Mouse (Mus musculus): ENCODE measurements around the gene Uvrag. TPM values are rescaled to one million over a fixed set of nuclear protein-coding genes. Genes with fewer than 3 reads are reported as not detected.

Uvrag gene
- total and polyA plus RNA-seq, 3 experiments: 15.0 to 19.5 TPM; not detected in 1

DNA sequence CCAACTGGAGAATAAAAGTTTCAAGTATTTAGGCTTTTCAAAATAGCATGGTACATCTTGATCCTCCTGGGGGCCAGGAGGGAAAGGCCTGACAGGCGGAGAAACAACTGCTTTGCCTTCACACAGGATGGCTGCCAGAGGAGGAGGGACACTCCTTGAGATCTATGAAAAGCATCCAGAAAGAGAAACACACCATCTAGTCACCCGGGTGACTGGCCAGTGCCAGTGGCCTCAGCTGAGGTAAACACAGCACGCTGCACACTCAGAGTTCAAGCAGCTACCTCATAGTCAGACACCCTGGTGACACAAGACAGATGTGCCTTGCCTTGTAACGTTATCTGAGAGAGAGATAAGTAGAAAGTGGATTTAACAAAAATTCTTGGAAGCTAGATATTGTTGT, 120.6 kb downstream of the Uvrag start:
- Histone ChIP-seq H3K4me1 (ENCODE audit: control insufficient read depth in 1 of 2, insufficient read depth in 2 of 2, low read length in 2 of 2) (no peaks in the 10 kb centered on the region), H3K27me3 (ENCODE audit: control insufficient read depth in 1 of 2, insufficient read depth in 2 of 2, low read length in 2 of 2) (no peaks in the 10 kb centered on the region), H3K27ac (ENCODE audit: control insufficient read depth, low read depth, low read length) (no peak overlapping the region), H3K79me2 (ENCODE audit: control insufficient read depth, insufficient read depth, low read length, poor library complexity) (no peaks in the 10 kb centered on the region; the same call in 1 of the 2 replicates), H3K36me3 (ENCODE audit: control insufficient read depth in 1 of 2, insufficient read depth in 2 of 2, low read length in 2 of 2) (no peaks in the 10 kb centered on the region; a peak in 1 of 4 replicates), H3K4me3 (ENCODE audit: control insufficient read depth in 1 of 2, insufficient read depth in 1 of 2, low read depth in 2 of 2, low read length in 2 of 2) (no peak overlapping the region), H3K9me3 (replicated peaks; ENCODE audit: insufficient read depth, low read length) (no peaks in the 10 kb centered on the region), H3K9ac (ENCODE audit: control insufficient read depth, low read depth, low read length, poor library complexity, severe bottlenecking) (no peak overlapping the region)
- TF ChIP-seq ZKSCAN1 (IDR thresholded peaks at IDR 0.05; ENCODE audit: low read depth, low read length) (no peak), TAL1 (IDR thresholded peaks at IDR 0.05; ENCODE audit: low read length) (no peak), RCOR1 (IDR thresholded peaks at IDR 0.05; ENCODE audit: low read depth, low read length) (no peak), ELF1 (IDR thresholded peaks at IDR 0.05; ENCODE audit: low read depth, low read length) (no peak), USF2 (IDR thresholded peaks at IDR 0.05; ENCODE audit: borderline replicate concordance in 1 of 2, insufficient read depth in 1 of 2, low read depth in 1 of 2, low read length in 2 of 2) (no peak)
- no peak for DNase-seq (ENCODE audit: low read depth, low spot score)

- no peak overlapping the region for H3K9ac ChIP-seq (ENCODE audit: control insufficient read depth, low read depth, low read length, poor library complexity, severe bottlenecking)
Observed at GRCm38 (mm10) chr7:99017224-99017844, 123.6 kb downstream of the Uvrag start.

GRCm38 (mm10) chr7:99015914-99016313, 125.0 kb downstream of the Uvrag start:
- H3K9ac ChIP-seq (ENCODE audit: control insufficient read depth, low read depth, low read length, poor library complexity, severe bottlenecking): no peak overlapping the region
- H3K36me3 ChIP-seq (ENCODE audit: control insufficient read depth in 1 of 2, insufficient read depth in 2 of 2, low read length in 2 of 2): no peaks in the 10 kb centered on the region; a peak in 1 of 4 replicates
- H3K9me3 ChIP-seq (replicated peaks; ENCODE audit: insufficient read depth, low read length): no peaks in the 10 kb centered on the region
- no peaks in the 10 kb centered on the region for H3K4me1 ChIP-seq (ENCODE audit: control insufficient read depth in 1 of 2, insufficient read depth in 2 of 2, low read length in 2 of 2)
- DNase-seq (ENCODE audit: low read depth, low spot score): no peak
- H3K4me3 ChIP-seq (ENCODE audit: control insufficient read depth in 1 of 2, insufficient read depth in 1 of 2, low read depth in 2 of 2, low read length in 2 of 2): no peak overlapping the region
- no peaks in the 10 kb centered on the region for H3K27me3 ChIP-seq (ENCODE audit: control insufficient read depth in 1 of 2, insufficient read depth in 2 of 2, low read length in 2 of 2)
- no peak overlapping the region for H3K27ac ChIP-seq (ENCODE audit: control insufficient read depth, low read depth, low read length)
- H3K79me2 ChIP-seq (ENCODE audit: control insufficient read depth, insufficient read depth, low read length, poor library complexity): no peaks in the 10 kb centered on the region
- TF ChIP-seq MAZ (IDR thresholded peaks at IDR 0.05; ENCODE audit: low read depth, low read length): no peak
- TF ChIP-seq BHLHE40 (IDR thresholded peaks at IDR 0.05; ENCODE audit: borderline replicate concordance, low read depth, low read length): no peak
- TF ChIP-seq TBP (IDR thresholded peaks at IDR 0.05; ENCODE audit: low read depth, low read length): no peak
- TF ChIP-seq ZNF384 (IDR thresholded peaks at IDR 0.05; ENCODE audit: low read depth, low read length): no peak
- no peak for TF ChIP-seq ETS1 (IDR thresholded peaks at IDR 0.05; ENCODE audit: low read depth, low read length)
- TF ChIP-seq MYC (IDR thresholded peaks at IDR 0.05; ENCODE audit: low read depth, low read length): no peak
- no peak for TF ChIP-seq RAD21 (IDR thresholded peaks at IDR 0.05; ENCODE audit: low read depth, low read length)
- TF ChIP-seq GATA1 (IDR thresholded peaks at IDR 0.05; ENCODE audit: low read depth, low read length): no peak
- no peak for TF ChIP-seq RCOR1 (IDR thresholded peaks at IDR 0.05; ENCODE audit: low read depth, low read length)
- TF ChIP-seq CHD2 (IDR thresholded peaks at IDR 0.05; ENCODE audit: low read length): no peak
- TF ChIP-seq POLR2AphosphoS2 (IDR thresholded peaks at IDR 0.05; ENCODE audit: low read length): no peak
- TF ChIP-seq HCFC1 (IDR thresholded peaks at IDR 0.05; ENCODE audit: low read depth, low read length): no peak
- no peak for TF ChIP-seq E2F4 (IDR thresholded peaks at IDR 0.05; ENCODE audit: borderline replicate concordance, low read depth, low read length)
- no peak for TF ChIP-seq MXI1 (IDR thresholded peaks at IDR 0.05; ENCODE audit: low read depth, low read length)
- TF ChIP-seq TAL1 (IDR thresholded peaks at IDR 0.05; ENCODE audit: low read length): no peak
- no peak for TF ChIP-seq NELFE (IDR thresholded peaks at IDR 0.05; ENCODE audit: low read depth, low read length)
- no peak for TF ChIP-seq ZC3H11A (IDR thresholded peaks at IDR 0.05; ENCODE audit: low read depth, low read length)

More at GRCm38 (mm10) chr7:99017224-99017844, 123.6 kb downstream of the Uvrag start:
- no peak overlapping the region for H3K27ac ChIP-seq (ENCODE audit: control insufficient read depth, low read depth, low read length)
- no peaks in the 10 kb centered on the region; a peak in 1 of 4 replicates for H3K36me3 ChIP-seq (ENCODE audit: control insufficient read depth in 1 of 2, insufficient read depth in 2 of 2, low read length in 2 of 2)
- H3K27me3 ChIP-seq (ENCODE audit: control insufficient read depth in 1 of 2, insufficient read depth in 2 of 2, low read length in 2 of 2): no peaks in the 10 kb centered on the region
- H3K4me3 ChIP-seq (ENCODE audit: control insufficient read depth in 1 of 2, insufficient read depth in 1 of 2, low read depth in 2 of 2, low read length in 2 of 2): no peak overlapping the region
- no peak for TF ChIP-seq NELFE (IDR thresholded peaks at IDR 0.05; ENCODE audit: low read depth, low read length)
- TF ChIP-seq ETS1 (IDR thresholded peaks at IDR 0.05; ENCODE audit: low read depth, low read length): no peak
- TF ChIP-seq ZC3H11A (IDR thresholded peaks at IDR 0.05; ENCODE audit: low read depth, low read length): no peak
- TF ChIP-seq MYB (IDR thresholded peaks at IDR 0.05; ENCODE audit: low read depth, low read length): no peak
- H3K9me3 ChIP-seq (replicated peaks; ENCODE audit: insufficient read depth, low read length): no peaks in the 10 kb centered on the region
- H3K79me2 ChIP-seq (ENCODE audit: control insufficient read depth, insufficient read depth, low read length, poor library complexity): no peaks in the 10 kb centered on the region
- H3K4me1 ChIP-seq (ENCODE audit: control insufficient read depth in 1 of 2, insufficient read depth in 2 of 2, low read length in 2 of 2): no peaks in the 10 kb centered on the region
- DNase-seq (ENCODE audit: low read depth, low spot score): no peak
